Mouse (Mus musculus): Measurements from ENCODE around the gene Map3k15.

Map3k15 gene

GRCm38 (mm10) chrX:159988002-159988960 is at the start of gene Map3k15:
Map3k15 (plus strand) TSS chrX:159988433.
- DNase-seq (ENCODE audit: low spot score in 2 of 2), result peak; percentile 15 to 55

GRCm38 (mm10) chrX:159942569-159942968 is 45.7 kb upstream of the Map3k15 start:
- no peak for DNase-seq (ENCODE audit: low spot score in 2 of 2)

GRCm38 (mm10) chrX:159943586-159943985 is 44.6 kb upstream of the Map3k15 start:
- no peak for DNase-seq (ENCODE audit: low spot score in 2 of 2)

- DNase-seq (ENCODE audit: low spot score in 2 of 2), result no peak
These were observed 34.4 kb upstream of the Map3k15 start for GRCm38 (mm10) chrX:159953546-159954429.

- no peak for DNase-seq (ENCODE audit: low spot score in 2 of 2)
These were observed 33.8 kb upstream of the Map3k15 start for GRCm38 (mm10) chrX:159954430-159954779.

GRCm38 (mm10) chrX:159955433-159955832 is 32.8 kb upstream of the Map3k15 start:
- DNase-seq (ENCODE audit: low spot score in 2 of 2), result no peak

GRCm38 (mm10) chrX:159961385-159961784 is 26.8 kb upstream of the Map3k15 start:
- no peak for DNase-seq (ENCODE audit: low spot score in 2 of 2)

- DNase-seq (ENCODE audit: low spot score in 2 of 2), result peak; percentile 22 to 28
These were observed 25.0 kb upstream of the Map3k15 start for GRCm38 (mm10) chrX:159963273-159963672.

GRCm38 (mm10) chrX:159963925-159964324 is 24.3 kb upstream of the Map3k15 start:
- DNase-seq (ENCODE audit: low spot score in 2 of 2), result no peak

- DNase-seq (ENCODE audit: low spot score in 2 of 2), result no peak
These were observed 19.2 kb upstream of the Map3k15 start for GRCm38 (mm10) chrX:159969025-159969424.

GRCm38 (mm10) chrX:159971091-159971779 is 17.0 kb upstream of the Map3k15 start:
- DNase-seq (ENCODE audit: low spot score in 2 of 2), result no peak

- DNase-seq (ENCODE audit: low spot score in 2 of 2), result no peak
These were observed 14.5 kb upstream of the Map3k15 start for GRCm38 (mm10) chrX:159973730-159974129.

GRCm38 (mm10) chrX:159976243-159976642 is 12.0 kb upstream of the Map3k15 start:
- DNase-seq (ENCODE audit: low spot score in 2 of 2), result no peak

GRCm38 (mm10) chrX:159995808-159996207 is 7.6 kb downstream of the Map3k15 start:
- no peak for DNase-seq (ENCODE audit: low spot score in 2 of 2)

- DNase-seq (ENCODE audit: low spot score in 2 of 2), result no peak
These were observed 65.1 kb downstream of the Map3k15 start for GRCm38 (mm10) chrX:160053306-160053705.

- no peak for DNase-seq (ENCODE audit: low spot score in 2 of 2)
These were observed 66.4 kb downstream of the Map3k15 start for GRCm38 (mm10) chrX:160054643-160055042.

GRCm38 (mm10) chrX:160091973-160092372 is 103.7 kb downstream of the Map3k15 start:
- no peak for DNase-seq (ENCODE audit: low spot score in 2 of 2)

- no peak for DNase-seq (ENCODE audit: low spot score in 2 of 2)
These were observed 119.6 kb downstream of the Map3k15 start for GRCm38 (mm10) chrX:160107817-160108216.

- no peak for DNase-seq (ENCODE audit: low spot score in 2 of 2)
These were observed 125.5 kb downstream of the Map3k15 start for GRCm38 (mm10) chrX:160113777-160114176.

GRCm38 (mm10) chrX:160116074-160116473 is 127.8 kb downstream of the Map3k15 start:
- DNase-seq (ENCODE audit: low spot score in 2 of 2), result no peak

GRCm38 (mm10) chrX:160116658-160117057 is 128.4 kb downstream of the Map3k15 start:
- peak; percentile 17 to 32 for DNase-seq (ENCODE audit: low spot score in 2 of 2)
